Mouse (Mus musculus): Measurements from ENCODE around the gene Rad50. TPM values are rescaled to one million over a fixed set of nuclear protein-coding genes. Genes with fewer than 3 reads are reported as not detected.

Rad50 gene
- total RNA-seq, 2 experiments from 2014 or later: 8.2 to 9.0 TPM

GRCm38 (mm10) chr11:53616748-53617558 lies 90.2 kb downstream of the Rad50 start:
- no peak for DNase-seq (ENCODE audit: low spot score in 2 of 2)
- intact Hi-C loops (cut with DNase I): no loop called here

GRCm38 (mm10) chr11:53615575-53615974 lies 91.5 kb downstream of the Rad50 start:
- intact Hi-C loops (cut with DNase I): no loop called here
- no peak for DNase-seq (ENCODE audit: low spot score in 2 of 2)

- intact Hi-C loops (cut with DNase I): no loop called here
- no peak for DNase-seq (ENCODE audit: low spot score in 2 of 2)
Measured at GRCm38 (mm10) chr11:53615172-53615571, 91.9 kb downstream of the Rad50 start.

GRCm38 (mm10) chr11:53609672-53610071 lies 97.4 kb downstream of the Rad50 start:
- intact Hi-C loops (cut with DNase I): no loop called here
- no peak for DNase-seq (ENCODE audit: low spot score in 2 of 2)

- DNase-seq (ENCODE audit: low spot score in 2 of 2): no peak
- intact Hi-C loops (cut with DNase I): no loop called here
Measured at GRCm38 (mm10) chr11:53609231-53609630, 97.9 kb downstream of the Rad50 start.

- DNase-seq (ENCODE audit: low spot score in 2 of 2): no peak
- intact Hi-C loops (cut with DNase I): no loop called here
Measured at GRCm38 (mm10) chr11:53605609-53606008, 101.5 kb downstream of the Rad50 start.

- intact Hi-C loops (cut with DNase I): no loop called here
- DNase-seq (ENCODE audit: low spot score in 2 of 2): no peak
Measured at GRCm38 (mm10) chr11:53604983-53605382, 102.1 kb downstream of the Rad50 start.

Other genes with a start within 250 kb of the Rad50 start
- under 1 TPM in 1 of 2 experiments, not detected in 1; 0.51 TPM for gene Gm9837, start 236.8 kb downstream of the Rad50 start, total RNA-seq (2021)
- 1 to 10 TPM; 2.2 to 3.6 TPM for gene Gm9945, start 227.2 kb downstream of the Rad50 start, total RNA-seq (2021)
- gene Sowaha, start 227.0 kb downstream of the Rad50 start, total RNA-seq (2021): 10 to 100 TPM; 71.5 to 74.7 TPM
- 100 to 1,000 TPM; 253 to 267 TPM for gene Sept8, start 188.1 kb downstream of the Rad50 start, total RNA-seq (2021)
- gene Kif3a, start 139.9 kb downstream of the Rad50 start, total RNA-seq (2021): 100 to 1,000 TPM; 137 to 147 TPM
- not detected for gene Il4, start 88.7 kb downstream of the Rad50 start, total RNA-seq (2021)
- gene Il13, start 72.6 kb downstream of the Rad50 start, total RNA-seq (2021): not detected
- gene Il5, start 13.5 kb upstream of the Rad50 start, total RNA-seq (2021): not detected
- gene Irf1, start 62.7 kb upstream of the Rad50 start, total RNA-seq (2021): 1 to 10 TPM; 4.5 to 5.5 TPM
- gene Gm17334, start 65.9 kb upstream of the Rad50 start, total RNA-seq (2021): under 1 TPM in 1 of 2 experiments, not detected in 1; 0.51 TPM
- 1 to 10 TPM; 2.0 to 3.1 TPM for gene Gm12216, start 151.9 kb upstream of the Rad50 start, total RNA-seq (2021)
- 10 to 100 TPM in 1 of 2 experiments, 1 to 10 TPM in 1; 9.4 to 10.9 TPM for gene Slc22a5, start 184.3 kb upstream of the Rad50 start, total RNA-seq (2021)